Mouse (Mus musculus) hindbrain, embryonic 11.5 days (tissue): ENCODE measurements around the gene Axin2. TPM values are rescaled to one million over a fixed set of nuclear protein-coding genes. Genes with fewer than 3 reads are reported as not detected.

Experiments
- ATAC-seq: fragments of 200-750 bp; cut with Nextera tagmentation; 2 replicates; pipeline ENCODE4 v1.8.0; 2017; ENCODE audit warnings: mild to moderate bottlenecking, moderate TSS enrichment, moderate library complexity; ENCODE audit not compliant: low FRiP score
- DNase-seq: peaks from one replicate; pipeline ENCODE4 v3.0.0-alpha.2; 2015; ENCODE audit warnings: low spot score
- H3K27ac ChIP-seq: fragments of 300-500 bp; sonication (generic); 2 replicates; pipeline ENCODE4 v1.5.1; 2014; ENCODE audit warnings: mild to moderate bottlenecking, low read depth, low read length
- H3K27me3 ChIP-seq: fragments of 300-500 bp; sonication (generic); 2 replicates; pipeline ENCODE4 v1.6.1; 2014; ENCODE audit warnings: mild to moderate bottlenecking, low read length, moderate library complexity, mixed read lengths; ENCODE audit not compliant: control insufficient read depth, insufficient read depth
- H3K36me3 ChIP-seq: fragments of 300-500 bp; sonication (generic); 2 replicates; pipeline ENCODE4 v1.6.1; 2014; ENCODE audit warnings: mild to moderate bottlenecking, low read length, moderate library complexity, mixed read lengths; ENCODE audit not compliant: control insufficient read depth, insufficient read depth
- H3K4me1 ChIP-seq: fragments of 300-500 bp; sonication (generic); replicated peaks from 2 replicates; pipeline ENCODE4 v1.6.1; 2014; ENCODE audit warnings: low read length, mixed read lengths; ENCODE audit not compliant: control insufficient read depth, insufficient read depth
- H3K4me2 ChIP-seq: fragments of 300-500 bp; sonication (generic); replicated peaks from 2 replicates; pipeline ENCODE4 v1.6.1; 2014; ENCODE audit warnings: mild to moderate bottlenecking, low read depth, low read length
- H3K4me3 ChIP-seq: fragments of 300-500 bp; sonication (generic); 2 replicates; pipeline ENCODE4 v1.5.1; 2014; ENCODE audit warnings: low read depth, low read length
- H3K9ac ChIP-seq: fragments of 300-500 bp; sonication (generic); 2 replicates; pipeline ENCODE4 v1.6.1; 2014; ENCODE audit warnings: low read depth, low read length
- H3K9me3 ChIP-seq: fragments of 300-500 bp; sonication (generic); 2 replicates; pipeline ENCODE4 v1.6.1; 2016; ENCODE audit warnings: low read length; ENCODE audit not compliant: control insufficient read depth
- WGBS: fragments of 180-500 bp; shearing (Covaris S2); extraction: QIAGEN DNeasy Blood & Tissue Kit; methylation state at CpG from one replicate; pipeline ENCODE4 v1.1.7; 2014; 5-methylcytosine and 5-hydroxymethylcytosine counted together
- polyA plus RNA-seq: library from polyadenylated mRNA; unstranded; fragments of >200 nt; fragmentation: Nextera tagmentation; extraction: Ambion mirVana; gene quantifications from 2 replicates; pipeline ENCODE4 v1.2.1, GENCODE M21; 2014

Axin2 gene
- polyA plus RNA-seq, 1 experiment from 2014 or later: 26.5 TPM

DNA sequence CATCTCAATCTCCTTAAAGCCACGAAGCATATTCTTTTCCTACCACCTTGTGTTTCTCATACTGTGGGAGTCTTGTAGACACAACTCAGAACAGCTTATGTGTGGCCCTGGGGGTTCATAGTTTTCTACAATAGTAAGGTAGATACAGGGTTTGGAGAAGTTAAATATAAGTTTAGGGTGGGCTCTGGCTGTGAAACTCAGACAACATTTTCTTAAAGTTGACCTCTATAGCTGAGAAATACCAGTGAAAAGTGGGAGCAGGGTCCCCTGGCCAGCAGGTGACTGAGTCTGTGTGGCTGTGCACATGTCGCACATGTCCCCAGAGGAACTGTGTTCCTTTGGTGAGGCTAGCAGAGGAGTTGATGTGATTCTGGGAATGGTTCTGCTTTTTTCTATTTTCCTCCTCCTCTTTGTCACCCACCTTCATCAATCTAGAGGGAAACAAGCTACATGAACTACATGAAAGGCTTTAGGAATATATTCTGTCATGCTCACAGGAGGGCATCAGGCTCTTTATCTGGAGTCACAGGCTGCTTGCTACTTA, 75.9 kb downstream of the Axin2 start:
- Histone ChIP-seq H3K4me3 (no peak overlapping the region), H3K9ac (no peak overlapping the region), H3K36me3 (no peaks in the 10 kb centered on the region), H3K4me2 (no peak overlapping the region), H3K27ac (no peak overlapping the region), H3K27me3 (no peaks in the 10 kb centered on the region), H3K4me1 (no peaks in the 10 kb centered on the region), H3K9me3 (no peaks in the 10 kb centered on the region)
- WGBS: 62% methylated on average over 2 of the region's 2 CpGs
- DNase-seq: no peak
- ATAC-seq: no peak

DNA sequence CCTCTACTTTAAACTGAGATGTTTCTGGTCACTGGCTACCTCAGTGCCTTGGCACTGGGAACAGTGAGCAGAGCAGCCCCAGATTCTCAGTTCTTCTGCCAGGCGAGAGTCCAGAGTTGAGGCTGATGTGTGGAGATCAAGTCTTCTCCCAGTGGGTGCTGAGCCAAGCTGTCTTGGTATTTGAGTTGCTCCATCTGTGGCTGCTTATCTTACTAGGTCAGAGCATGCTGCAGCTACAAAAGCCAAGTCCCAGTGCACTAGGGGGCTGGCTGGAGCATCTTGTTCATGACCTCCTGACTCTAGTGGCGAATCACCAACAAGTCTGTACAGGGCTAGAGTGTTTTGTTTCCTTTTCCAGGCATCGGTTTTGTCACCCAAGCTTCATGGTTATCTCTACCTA, 77.7 kb downstream of the Axin2 start:
- no peaks in the 10 kb centered on the region for H3K27me3 ChIP-seq
- H3K9ac ChIP-seq: no peak overlapping the region
- 99% methylated on average over 3 of the region's 3 CpGs for WGBS
- ATAC-seq: no peak
- H3K9me3 ChIP-seq: no peaks in the 10 kb centered on the region
- no peak overlapping the region for H3K27ac ChIP-seq
- no peak for DNase-seq
- no peak overlapping the region for H3K4me3 ChIP-seq
- no peak overlapping the region for H3K4me2 ChIP-seq
- no peaks in the 10 kb centered on the region for H3K36me3 ChIP-seq
- H3K4me1 ChIP-seq: no peaks in the 10 kb centered on the region

Other genes starting within 250 kb of the Axin2 start
- 0.15 TPM in 1 of 2 replicates, not detected in the other for gene E030025P04Rik, start 224.0 kb downstream of the Axin2 start, polyA plus RNA-seq